Mouse (Mus musculus) layer of hippocampus, adult 9-11 months (tissue): ENCODE measurements around the gene Rcc2.

ENCODE experiments used
- DNase-seq: peaks from one replicate; pipeline ENCODE4 v3.0.0; 2022

Gene Rcc2

DNA sequence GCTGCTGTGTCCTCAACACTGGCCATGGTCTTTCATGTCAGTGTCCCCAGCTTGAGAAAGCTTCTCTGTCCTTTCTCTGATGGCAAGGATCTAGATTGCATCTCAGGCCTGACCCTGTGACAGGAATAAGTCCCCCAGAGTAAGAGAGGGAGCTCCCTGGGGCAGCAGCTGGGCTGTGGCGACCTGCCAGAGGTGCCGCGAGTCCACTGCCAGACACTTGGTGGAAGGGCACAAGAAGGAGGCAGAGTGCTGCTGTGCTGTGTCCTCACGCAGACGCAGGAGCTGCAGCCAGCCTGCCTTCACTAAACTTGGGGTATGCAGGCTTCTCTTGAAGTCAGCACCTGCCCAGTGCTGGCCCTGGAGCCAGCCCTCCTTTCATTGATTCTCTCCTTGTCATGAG lies 11.0 kb downstream of the Rcc2 start:
- no peak for DNase-seq

DNA sequence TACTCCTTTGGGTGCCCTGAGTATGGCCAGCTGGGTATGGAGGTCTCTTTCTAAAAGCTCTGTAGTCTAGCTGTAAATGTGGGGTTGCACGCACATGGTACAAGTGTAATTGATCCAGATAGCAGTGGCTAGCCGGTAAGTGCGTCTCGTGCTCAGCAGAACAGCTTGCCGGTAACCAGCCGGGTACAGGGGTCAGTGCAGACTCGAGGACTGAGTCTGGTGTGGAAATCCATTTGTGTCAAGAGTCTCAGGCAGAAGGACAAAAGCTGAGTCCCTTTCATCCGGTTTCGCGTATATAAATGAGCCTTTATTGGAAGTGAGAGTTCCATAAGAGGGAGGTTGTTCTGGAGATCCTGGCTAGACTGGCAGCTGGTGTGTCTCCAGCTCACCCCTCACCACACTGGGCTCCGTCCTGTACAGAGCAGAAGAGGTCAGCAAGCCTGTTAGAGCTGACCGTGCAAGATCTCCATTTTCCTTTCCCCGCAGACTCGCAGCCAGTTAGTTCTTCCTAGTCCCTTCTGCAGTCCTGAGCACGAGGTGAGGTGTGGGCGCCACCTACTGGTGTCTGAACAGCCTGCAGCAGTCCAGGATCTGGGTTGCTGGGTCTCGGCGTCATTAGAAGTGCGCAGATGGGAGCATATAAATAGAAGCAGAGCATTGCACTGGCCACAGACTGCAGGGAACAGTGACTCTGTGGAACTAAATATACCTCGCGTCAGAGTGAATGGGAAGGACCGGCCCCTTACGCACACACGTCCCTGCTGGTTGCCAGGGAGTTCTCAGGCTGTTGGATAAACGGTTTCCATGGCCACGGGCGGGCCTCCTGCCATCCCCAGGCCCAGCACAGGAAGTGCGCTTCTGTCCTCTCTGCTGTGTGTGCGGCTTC lies 13.4 kb downstream of the Rcc2 start:
- DNase-seq = peak; percentile 98

DNA sequence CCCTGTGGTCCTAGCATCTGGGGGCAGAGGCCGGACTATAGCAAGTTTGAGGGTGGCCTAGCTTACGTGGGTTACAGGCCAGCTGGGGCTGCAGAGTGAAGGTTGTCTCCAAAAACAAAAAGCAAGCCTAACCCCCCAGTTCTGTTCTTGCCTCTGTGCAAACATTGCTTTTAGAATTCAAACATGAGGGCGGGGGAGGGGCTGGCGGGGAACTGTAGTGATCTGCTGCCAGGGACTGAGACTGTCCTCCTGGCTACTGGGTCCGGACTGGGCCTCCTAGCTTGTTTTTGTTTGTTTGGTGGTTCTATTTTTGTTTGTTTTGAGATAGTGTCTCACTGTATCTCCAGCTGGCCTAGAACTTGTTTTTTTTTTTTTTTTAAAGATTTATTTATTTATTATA lies 14.2 kb downstream of the Rcc2 start:
- no peak for DNase-seq

DNA sequence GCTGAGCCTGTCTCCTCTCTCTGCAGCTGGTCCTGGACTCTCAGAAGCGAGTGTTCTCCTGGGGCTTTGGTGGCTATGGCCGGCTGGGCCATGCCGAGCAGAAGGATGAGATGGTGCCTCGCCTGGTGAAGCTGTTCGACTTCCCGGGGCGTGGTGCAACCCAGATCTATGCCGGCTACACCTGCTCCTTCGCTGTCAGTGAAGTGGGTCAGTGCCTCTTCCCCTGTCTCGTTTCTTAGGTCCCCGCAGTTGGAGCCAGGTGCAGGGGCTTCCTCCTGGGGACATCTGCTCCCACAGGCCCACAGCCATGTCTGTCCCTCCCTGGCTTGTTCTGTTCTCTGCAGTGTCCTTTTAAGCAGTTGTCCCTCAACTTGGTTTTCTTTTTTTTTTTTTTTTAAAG lies 16.7 kb downstream of the Rcc2 start:
- no peak for DNase-seq

DNA sequence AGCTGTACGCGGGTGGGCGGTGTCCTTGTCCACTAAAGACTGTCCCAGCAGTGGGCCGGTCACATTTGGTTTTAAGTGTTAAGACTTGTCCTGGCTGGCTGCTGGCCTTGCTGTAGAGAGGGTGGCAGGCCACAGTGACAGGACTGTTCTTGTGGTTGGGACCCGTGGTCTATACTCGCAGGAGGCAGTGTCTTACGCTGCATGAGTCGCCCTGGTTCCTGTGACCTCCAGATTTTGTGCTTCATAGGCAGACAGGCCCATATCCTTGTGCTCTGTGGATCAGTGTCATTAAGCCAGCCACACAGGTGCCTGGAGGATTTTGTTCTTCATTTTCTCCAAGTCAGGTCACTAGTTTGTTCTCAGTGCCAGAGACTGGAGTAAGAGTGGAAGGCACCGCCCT lies 18.1 kb downstream of the Rcc2 start:
- no peak for DNase-seq

DNA sequence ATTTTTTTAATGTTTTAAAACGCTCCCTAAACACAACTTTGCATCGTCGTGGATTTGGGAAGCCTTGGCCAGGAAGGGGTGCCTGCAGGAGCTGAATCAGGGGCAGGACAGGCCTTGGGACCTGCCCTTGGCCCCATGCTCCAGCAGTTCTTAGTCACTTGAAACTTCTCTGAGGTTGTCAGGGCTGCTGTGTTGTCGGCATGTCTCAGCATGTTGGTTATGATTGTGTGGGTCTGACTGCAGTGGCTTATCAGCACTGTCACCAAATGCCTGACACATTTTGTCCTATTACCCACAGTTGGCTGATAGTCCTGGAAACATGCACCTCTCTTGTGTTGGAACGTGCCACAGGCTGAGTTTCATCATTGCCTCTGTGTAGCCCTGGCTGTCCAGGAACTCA lies 19.8 kb downstream of the Rcc2 start:
- DNase-seq = no peak

DNA sequence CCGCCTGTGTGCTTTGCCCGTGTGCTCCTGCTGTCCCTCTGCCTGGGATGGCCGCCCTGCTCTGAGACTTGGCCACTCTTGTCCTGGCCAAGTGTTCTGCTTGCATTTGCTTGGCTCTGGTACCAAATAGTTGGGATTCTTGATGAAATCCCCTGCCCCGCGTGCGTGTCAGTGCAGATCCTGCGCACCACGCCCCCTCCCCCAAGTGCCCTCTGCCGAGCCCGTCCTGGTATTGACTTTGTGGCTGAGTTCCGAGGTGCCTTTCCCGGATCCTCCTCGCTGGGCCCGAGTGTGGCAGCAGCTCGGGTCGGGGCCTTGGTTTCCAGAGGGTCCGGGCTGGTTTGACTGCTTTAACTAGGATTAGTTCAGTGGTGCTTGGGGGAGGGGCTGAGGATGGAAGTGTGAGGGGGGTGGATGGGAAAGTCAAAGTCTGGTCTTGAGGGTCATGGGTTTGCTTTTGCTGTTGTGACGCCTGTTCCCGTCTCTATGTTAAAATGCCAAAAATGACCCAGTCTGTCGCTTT lies 21.7 kb downstream of the Rcc2 start:
- no peak for DNase-seq

DNA sequence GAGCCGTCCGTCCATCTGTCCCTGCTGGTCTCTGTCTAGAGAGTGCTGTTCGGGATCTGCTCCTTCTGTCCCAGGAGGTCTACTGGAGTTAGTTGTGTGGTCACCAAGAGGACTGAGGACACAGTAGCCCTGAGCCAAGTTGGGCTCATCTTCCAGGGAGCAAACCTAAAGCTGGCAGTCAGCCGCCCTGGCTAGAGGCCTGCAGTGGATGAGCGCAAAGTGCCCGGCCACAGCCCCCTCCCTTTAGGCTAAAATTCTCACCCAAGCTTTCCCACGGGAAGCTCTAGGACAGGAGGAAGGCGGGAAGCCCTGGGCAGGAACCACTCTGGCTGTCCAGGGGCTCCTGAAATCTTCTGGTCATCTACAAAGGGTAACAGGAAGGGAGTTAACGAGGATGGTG lies 22.4 kb downstream of the Rcc2 start:
- no peak for DNase-seq

DNA sequence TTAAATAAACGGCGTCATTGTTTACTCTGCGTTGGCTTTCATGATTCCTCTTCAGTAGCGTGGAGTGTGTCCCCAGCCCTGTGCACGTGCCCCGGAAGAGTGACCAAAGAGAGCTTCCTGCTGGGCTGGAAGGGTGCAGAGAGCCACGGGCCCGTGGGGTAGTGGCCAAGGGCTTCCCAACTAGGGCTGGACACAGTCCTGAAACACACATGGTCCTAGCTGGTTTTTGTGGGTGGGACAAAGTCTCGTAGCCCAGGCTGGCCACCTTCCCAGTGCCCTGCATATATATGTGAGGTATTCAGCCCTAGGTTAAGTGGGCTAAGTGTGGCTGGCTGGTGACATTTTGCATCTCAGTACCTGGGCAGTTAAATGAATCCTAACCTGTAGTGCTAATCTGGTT lies 22.9 kb downstream of the Rcc2 start:
- no peak for DNase-seq

DNA sequence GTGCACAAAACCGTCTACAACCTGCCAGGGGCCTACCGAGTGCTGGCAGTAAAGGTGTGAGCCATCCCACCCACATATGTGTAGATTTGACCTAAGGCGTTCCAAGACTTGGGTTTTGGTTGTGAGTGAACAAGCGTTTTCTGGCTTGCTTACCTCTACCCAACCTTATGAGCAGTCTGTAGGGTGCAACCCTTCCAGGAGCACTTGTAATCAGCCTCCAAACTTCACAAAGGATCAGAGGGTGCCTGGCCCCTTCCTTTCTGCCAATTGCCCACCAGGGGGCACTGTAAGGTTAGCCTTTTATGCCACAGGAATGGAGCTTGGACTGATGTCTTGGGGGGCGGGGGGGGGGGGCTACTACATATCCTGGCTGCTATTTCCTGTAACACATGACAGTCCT lies 23.5 kb downstream of the Rcc2 start:
- no peak for DNase-seq

DNA sequence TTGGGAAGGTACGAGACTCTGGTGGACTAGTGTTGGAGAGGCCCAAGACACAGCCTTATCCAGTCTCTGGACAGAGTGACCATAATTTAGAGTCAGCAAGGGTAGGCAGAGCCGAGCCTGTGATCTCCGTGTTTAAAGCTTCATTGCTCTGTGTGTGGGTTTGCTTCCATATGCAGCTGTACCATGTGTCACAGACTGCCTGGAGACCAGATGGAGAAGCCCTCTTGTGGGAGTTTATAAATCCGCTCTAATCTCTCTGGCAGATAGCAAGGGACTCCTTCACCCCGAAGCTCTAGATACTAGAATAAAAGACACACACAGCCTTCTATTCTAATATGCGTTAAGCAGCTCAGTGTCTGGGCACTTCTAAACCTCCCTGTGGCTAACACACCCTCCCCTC lies 24.4 kb downstream of the Rcc2 start:
- peak; percentile 71 for DNase-seq

DNA sequence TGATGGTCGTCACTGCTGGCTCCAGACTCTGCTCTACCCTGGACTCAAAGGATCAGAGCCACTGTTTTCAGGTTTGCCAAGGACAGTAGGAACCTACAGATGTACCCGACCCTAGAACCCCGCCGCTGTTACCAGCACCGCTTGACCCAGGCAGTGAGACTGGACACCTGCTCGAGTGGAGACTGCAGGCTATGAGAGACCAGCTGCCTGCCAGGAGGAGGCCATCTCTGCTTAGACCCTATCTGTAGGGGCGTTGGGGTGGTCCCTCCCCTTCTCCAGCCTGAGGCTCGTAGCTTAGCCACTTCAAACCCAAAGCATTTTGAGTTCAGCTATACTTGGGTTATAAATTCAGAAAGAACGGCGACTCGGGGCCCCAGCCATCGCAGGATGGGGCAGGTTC lies 26.6 kb downstream of the Rcc2 start:
- DNase-seq = no peak

DNA sequence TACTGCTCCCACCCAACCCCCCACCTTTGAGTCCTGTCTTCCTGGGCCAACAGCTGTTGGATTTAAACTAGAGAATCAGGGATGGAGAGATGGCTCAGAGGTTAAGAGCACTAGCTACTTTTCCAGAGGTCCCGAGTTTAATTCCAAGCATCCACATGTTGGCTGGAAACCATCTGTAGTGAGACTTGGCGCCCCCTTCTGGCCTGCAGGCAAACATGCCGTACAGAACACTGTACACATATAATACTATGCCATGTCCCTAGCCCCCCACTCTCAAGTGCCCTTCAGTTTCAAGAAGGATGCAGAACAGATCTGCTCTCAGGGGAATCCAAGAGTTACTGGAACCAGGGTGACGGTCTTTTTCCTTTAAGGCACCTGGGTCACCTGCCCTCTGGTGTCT lies 31.3 kb downstream of the Rcc2 start:
- DNase-seq = no peak

DNA sequence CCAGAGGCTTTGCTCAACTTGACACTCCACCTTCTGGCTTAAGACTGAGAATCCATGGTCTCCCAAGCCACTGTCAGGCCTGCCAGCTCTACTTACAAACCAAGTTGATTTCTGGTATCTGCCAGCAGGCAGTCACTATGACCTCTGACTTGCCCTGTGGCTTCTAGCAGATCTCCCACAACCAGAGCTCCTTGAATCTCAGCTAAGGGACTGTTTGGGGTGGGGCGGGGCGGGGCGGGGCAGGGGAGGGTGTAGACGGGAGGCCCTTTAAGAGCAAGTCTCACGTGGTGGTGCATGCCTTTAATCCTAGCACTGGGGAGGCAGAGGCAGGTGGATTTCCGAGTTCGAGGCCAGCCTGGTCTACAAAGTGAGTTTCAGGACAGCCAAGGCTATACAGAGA lies 32.5 kb downstream of the Rcc2 start:
- DNase-seq = no peak

DNA sequence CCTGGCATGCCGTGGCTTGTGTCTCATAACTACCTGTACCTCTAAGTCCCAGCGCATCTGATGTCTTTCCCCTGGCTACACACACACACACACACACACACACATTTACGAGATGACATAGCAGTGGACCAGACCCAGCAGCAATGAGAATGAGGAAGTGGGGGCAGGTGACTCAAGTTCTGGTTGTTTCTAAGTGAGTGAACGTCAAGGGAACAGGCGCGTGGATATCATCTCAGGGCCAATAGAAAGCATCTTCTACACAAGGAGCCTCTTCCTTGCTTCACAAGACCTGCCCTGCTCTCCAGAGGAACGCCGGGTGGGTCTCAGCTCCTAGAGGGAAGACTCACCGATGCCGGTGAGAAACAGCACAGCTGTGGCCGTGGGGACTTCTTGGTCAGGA lies 40.3 kb downstream of the Rcc2 start:
- DNase-seq = no peak

DNA sequence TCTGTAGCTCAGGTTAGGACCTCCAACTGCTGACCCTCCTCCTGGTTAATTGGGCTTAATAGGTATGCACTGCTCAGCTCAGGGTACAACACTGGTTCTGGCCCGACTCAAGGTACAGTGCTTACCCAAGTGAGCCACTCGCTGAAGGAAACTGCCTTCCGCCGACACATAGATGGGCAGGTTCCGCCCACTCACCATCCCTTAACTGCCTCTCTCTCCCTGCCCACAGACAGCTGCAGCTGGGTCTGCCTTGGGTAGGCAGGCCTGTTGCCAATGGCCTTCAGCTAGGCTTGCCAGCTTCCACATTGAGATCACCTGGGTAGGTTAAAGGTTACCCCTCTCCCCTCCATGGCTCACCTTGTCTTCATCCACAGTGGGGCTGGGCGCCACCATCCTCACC lies 41.1 kb downstream of the Rcc2 start:
- DNase-seq = no peak

DNA sequence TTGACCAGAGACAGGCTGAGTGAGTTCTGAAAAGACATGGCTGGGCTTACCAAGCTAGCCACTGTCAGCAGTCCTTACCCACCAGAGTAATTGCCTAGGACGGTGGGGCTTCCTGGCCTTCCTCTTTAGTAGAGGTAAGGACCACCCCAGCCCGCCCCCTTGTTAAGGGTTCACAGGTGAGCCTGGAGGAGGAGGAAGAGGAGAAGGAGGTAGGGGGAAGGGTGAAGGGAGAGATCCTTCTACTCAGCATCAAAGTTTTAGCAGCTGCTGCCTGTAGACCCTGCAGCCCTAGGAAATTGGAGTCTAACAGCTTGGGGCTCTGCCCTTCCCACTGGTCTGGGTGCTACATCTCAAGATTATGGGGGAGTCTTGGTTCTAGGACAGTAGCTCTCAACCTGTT lies 42.2 kb downstream of the Rcc2 start, which contains the start of gene Padi6:
Gene Padi6, minus strand, starts transcription at position 101 of the 400 bp plus-strand sequence.
- DNase-seq = no peak

DNA sequence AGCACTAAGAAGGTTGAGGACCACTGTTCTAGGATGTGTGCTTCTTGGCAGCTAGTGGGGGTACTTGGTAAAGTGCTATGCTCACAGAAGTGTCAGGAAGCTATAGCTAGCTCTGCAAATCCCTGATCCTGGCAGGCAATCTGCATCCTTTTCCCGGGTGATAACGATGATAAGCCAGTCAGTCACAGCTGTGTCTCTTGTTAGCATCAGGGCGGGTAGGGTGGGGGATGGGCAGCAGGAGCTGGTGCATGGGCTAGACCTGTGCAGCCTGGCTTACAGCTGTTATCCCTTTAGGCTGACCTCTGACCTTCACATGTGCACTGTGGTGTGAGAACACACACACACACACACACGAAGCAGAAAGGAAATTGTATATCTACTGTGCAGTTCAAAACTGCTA lies 42.7 kb downstream of the Rcc2 start:
- DNase-seq = no peak

DNA sequence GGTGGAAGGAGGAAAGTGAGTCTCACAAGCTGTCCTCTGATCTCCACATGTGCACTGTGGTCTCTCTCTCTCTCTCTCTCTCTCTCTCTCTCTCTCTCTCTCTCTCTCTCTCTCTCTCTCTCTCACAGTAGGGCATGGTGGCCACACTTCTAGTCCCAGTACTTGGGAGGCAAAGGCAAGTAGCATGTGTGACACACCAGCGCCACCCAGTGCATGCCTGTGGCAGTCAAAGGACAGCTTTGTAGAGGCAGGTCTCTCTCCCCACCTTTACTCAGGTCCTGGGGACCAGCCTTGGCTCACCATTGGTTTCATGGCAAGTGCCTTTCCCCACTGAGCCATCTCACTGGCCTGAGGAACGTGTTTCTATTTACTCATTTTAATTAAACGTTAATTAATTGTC lies 44.3 kb downstream of the Rcc2 start:
- DNase-seq = peak; percentile 21

DNA sequence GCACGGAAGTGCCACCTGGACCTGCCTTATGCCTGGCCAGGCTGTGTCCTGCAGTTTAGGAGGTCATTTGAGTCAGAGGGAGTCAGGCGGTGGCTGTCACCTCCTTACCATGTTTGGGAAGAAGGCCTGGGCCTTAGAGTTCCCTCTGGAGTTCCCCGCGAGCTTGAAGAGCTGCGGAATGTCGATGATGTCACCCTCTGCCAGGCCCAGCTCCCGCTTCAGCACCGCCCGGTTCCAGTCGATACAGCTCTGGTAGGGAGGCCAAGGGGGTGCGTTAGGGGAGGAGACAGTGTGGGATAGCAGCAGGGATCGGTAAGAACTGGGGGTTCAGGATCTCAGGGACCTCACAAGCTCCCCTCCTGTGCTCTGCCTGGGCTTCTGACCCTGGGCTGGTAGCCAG lies 47.6 kb downstream of the Rcc2 start:
- DNase-seq = no peak

DNA sequence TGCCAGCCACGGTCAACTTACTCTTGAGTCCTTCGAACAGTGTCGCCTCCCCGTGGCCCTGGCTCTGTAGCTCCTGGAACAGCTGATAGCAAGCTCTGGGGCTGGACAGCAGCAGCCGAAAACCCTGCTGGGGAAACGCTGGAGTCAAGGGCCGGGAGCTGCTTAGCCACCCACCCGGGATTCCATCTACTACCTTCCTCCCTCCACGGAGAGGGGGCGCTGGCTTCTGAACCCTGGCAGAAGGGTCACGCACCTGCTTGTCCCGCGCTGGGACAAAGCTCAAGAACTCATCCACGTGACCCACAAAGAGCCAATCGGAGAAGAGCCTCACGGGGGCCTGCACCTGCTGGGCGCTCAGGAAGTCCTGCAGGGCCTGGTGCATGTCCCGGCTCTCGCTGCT lies 50.0 kb downstream of the Rcc2 start:
- no peak for DNase-seq

DNA sequence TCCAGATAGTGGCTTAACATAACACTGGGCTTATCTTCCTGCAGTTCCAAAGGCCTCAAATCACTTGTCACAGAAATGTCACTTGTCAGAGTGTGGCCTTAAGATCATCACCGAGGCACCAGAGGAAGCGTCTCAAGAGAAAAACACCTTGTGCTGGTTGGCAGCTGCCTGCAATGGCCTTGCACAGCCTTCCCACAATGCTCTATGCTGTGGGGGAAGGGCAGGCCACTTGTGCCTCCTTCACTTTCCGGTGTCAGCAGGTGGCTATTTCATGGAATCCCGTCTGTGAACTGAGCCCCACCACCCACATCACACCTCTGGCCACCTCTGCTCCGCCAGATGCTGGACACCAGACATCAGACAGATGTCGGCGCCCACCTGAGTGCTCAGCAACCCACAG lies 53.0 kb downstream of the Rcc2 start:
- no peak for DNase-seq

DNA sequence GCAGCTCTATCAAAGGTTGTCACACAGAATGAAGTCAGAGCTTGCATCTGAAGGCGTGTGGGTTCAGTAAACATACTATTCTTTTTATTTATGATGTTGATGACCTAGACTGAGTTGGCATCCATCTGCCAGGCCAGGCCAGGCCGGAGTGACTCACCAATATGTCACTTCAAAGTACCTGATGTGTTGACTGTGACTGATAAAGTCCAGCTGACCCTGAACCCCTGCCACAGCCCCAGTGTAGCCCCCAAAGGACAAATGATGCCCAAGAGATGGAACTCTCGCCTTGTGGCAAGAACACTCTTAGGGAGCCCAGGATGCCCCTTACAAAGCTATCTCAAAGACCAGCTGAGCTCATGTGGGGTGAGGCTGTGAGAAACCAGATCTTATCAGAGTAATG lies 55.5 kb downstream of the Rcc2 start:
- no peak for DNase-seq

DNA sequence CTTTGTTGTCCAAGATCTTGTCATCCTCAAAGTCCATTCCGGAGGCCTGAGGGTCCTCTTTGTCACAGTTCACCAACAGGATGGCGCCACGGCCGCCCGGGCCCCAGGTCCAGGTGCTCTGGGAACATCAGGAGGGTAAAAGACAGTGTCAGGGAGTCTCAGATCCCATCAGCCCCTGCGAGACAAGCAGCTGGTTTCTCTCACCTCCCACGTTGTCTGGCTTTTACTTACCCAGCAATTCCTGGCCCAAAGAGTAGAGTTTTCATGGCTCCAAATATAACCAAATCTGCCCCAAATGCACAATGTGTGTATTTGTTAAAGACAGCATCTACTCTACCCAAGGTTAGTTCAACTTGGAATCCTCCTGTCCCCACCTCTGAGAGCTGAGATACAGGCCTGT lies 61.3 kb downstream of the Rcc2 start:
- no peak for DNase-seq

DNA sequence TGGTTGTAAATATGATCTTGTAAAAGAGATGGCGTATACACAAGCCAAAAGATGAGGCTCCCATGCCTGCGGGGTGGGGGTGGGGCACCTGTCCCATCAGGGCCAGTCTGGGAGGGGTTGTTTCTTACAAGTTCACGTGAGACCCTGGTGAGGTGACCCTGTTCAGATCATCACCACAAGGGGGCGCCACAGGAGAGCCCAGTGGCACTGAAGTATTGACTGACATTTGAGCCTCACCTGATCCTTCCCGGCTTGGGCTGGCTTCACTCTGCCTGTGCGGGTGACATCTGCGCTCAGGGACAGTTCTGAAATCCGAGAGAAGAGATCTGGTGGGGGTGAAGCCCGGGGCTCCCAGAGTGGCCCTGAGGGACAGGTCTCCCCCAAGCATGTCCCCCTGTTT lies 62.8 kb downstream of the Rcc2 start:
- no peak for DNase-seq
